Mouse (Mus musculus) heart, adult 2 months (tissue): Measurements from ENCODE around the gene AW549877.

ENCODE experiments used
- CTCF ChIP-seq: fragments of 200-600 bp; IDR thresholded peaks from 2 replicates; pipeline ENCODE4 v1.8.1; 2022; ENCODE audit warnings: antibody characterized with exemption, mild to moderate bottlenecking, moderate library complexity
- POLR2A ChIP-seq: fragments of 200-500 bp; IDR thresholded peaks from 2 replicates; pipeline ENCODE4 v1.6.1; 2011; ENCODE audit warnings: mild to moderate bottlenecking, low read depth, low read length, control low read depth; ENCODE audit not compliant: insufficient read depth

DNA sequence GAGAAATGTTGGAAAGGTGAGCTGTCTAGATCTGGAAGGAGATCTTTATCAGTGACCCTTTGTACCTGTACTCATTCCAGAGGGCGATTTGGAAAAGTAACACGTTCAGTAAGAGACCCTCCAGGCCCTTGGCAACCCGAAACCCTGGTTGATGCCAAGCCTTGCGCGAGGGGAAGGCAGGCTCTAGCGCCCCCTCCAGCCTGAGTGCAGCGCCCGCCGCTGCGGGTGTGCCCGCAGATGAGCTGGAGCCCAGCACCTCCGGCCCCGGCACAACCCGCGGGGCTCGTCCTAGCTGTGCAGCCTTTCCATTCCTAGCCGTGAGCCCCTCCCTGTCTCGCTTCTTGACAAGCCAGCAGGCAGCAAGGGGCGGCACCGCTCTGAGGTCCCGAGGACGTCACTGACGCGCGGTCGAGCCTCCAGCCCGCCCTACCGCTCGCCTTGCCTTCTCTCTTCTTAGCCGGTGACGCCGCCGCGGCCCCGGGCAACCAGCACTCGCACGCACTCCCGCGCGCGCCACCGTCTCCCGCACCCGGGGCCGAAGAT is 30.8 kb upstream of the AW549877 start, which contains the start of gene Oxct1:
- TF ChIP-seq CTCF (peak; percentile 81), POLR2A (peak; percentile 59)
